Mouse (Mus musculus) olfactory bulb, adult 2 months (tissue): ENCODE results near the gene Aaed1.

Experiments
- CTCF ChIP-seq: fragments of 200-500 bp; IDR thresholded peaks from 2 replicates; pipeline ENCODE4 v1.5.1; 2012; ENCODE audit warnings: low read depth, mild to moderate bottlenecking, low read length, moderate library complexity; ENCODE audit not compliant: insufficient read depth
- POLR2A ChIP-seq: fragments of 200-500 bp; IDR thresholded peaks from 2 replicates; pipeline ENCODE4 v1.6.1; 2012; ENCODE audit warnings: mild to moderate bottlenecking, low read depth, low read length, moderate library complexity; ENCODE audit not compliant: insufficient read depth

- no peak for TF ChIP-seq CTCF
- TF ChIP-seq POLR2A: no peak
Observed at GRCm38 (mm10) chr13:64318355-64318754, 5.8 kb upstream of the Aaed1 start.
